Mouse (Mus musculus): ENCODE data around the gene Pde4c. TPM values are rescaled to one million over a fixed set of nuclear protein-coding genes. Genes with fewer than 3 reads are reported as not detected.
A peak's percentile ranks its signal among the peaks of the same experiment; 100 is the strongest.

Gene Pde4c
- polyA plus RNA-seq, 2 experiments: 0.38 TPM; not detected in 1

GRCm38 (mm10) chr8:70798281-70798680 lies 74.8 kb downstream of the Pde4c start:
- H3K4me3 ChIP-seq (replicated peaks; ENCODE audit: low read length): peak overlapping the region; percentile 54; the same call in 1 of the 2 replicates
- peak overlapping the region; percentile 93 for H3K4me2 ChIP-seq (replicated peaks; ENCODE audit: low read depth, low read length, severe bottlenecking)
- TF ChIP-seq POLR2A (IDR thresholded peaks at IDR 0.05; ENCODE audit: borderline replicate concordance, extremely low read depth, insufficient read depth, insufficient read length): no peak
- H3K9ac ChIP-seq (ENCODE audit: low read depth, low read length, severe bottlenecking): 0 out of 2 replicates have a peak overlapping the region, but pooled peaks have one; percentile 45
- H3K9me3 ChIP-seq (ENCODE audit: control insufficient read depth, low read length): no peaks in the 10 kb centered on the region
- H3K27ac ChIP-seq (replicated peaks; ENCODE audit: low read depth, low read length): no peak overlapping the region
- WGBS: 16% methylated on average over 15 of the region's 15 CpGs
- peaks cover 24% of the 10 kb centered on the region for H3K27me3 ChIP-seq (ENCODE audit: control insufficient read depth, insufficient read depth, low read length)
- DNase-seq (ENCODE audit: low spot score) (no peak), ATAC-seq (ENCODE audit: low FRiP score, low read depth) (no peak)
- no peaks in the 10 kb centered on the region for H3K36me3 ChIP-seq (ENCODE audit: control insufficient read depth, insufficient read depth, low read length)
- H3K4me1 ChIP-seq (ENCODE audit: control insufficient read depth, insufficient read depth, low read length): peaks cover 3% of the 10 kb centered on the region; the same call in 1 of the 2 replicates

GRCm38 (mm10) chr8:70800648-70801047 lies 77.1 kb downstream of the Pde4c start:
- 50% methylated on average over 10 of the region's 10 CpGs for WGBS
- Histone ChIP-seq H3K4me2 (replicated peaks; ENCODE audit: low read depth, low read length, severe bottlenecking) (no peak overlapping the region), H3K9ac (ENCODE audit: low read depth, low read length, severe bottlenecking) (no peak overlapping the region), H3K27ac (replicated peaks; ENCODE audit: low read depth, low read length) (no peak overlapping the region), H3K9me3 (ENCODE audit: control insufficient read depth, low read length) (no peaks in the 10 kb centered on the region), H3K27me3 (ENCODE audit: control insufficient read depth, insufficient read depth, low read length) (peaks cover 39% of the 10 kb centered on the region), H3K4me1 (ENCODE audit: control insufficient read depth, insufficient read depth, low read length) (peaks cover 12% of the 10 kb centered on the region), H3K4me3 (replicated peaks; ENCODE audit: low read length) (no peak overlapping the region), H3K36me3 (ENCODE audit: control insufficient read depth, insufficient read depth, low read length) (no peaks in the 10 kb centered on the region)
- no peak for TF ChIP-seq POLR2A (IDR thresholded peaks at IDR 0.05; ENCODE audit: borderline replicate concordance, extremely low read depth, insufficient read depth, insufficient read length)
- DNase-seq (ENCODE audit: low spot score) (no peak), ATAC-seq (ENCODE audit: low FRiP score, low read depth) (no peak)

Small RNAs within 50 kb of the gene (microRNA-seq; reads per million reads assigned to microRNA genes)
- not detected for gene Mir7240

Other genes starting within 250 kb of the Pde4c start
- gene Klhl26, start 246.8 kb upstream of the Pde4c start, polyA plus RNA-seq (2012; rRNA removed): 48.7 and 72.6 TPM in 2 replicates
- gene Klhl26, start 246.8 kb upstream of the Pde4c start, polyA plus RNA-seq (2014; fragmentation: Nextera tagmentation; extraction: Ambion mirVana): 24.2 and 28.6 TPM in 2 replicates
- 13.1 and 17.7 TPM in 2 replicates for gene Tmem59l, start 236.4 kb upstream of the Pde4c start, polyA plus RNA-seq (2012; rRNA removed)
- 15.7 and 17.5 TPM in 2 replicates for gene Tmem59l, start 236.4 kb upstream of the Pde4c start, polyA plus RNA-seq (2014; fragmentation: Nextera tagmentation; extraction: Ambion mirVana)
- gene Crlf1, start 230.6 kb upstream of the Pde4c start, polyA plus RNA-seq (2012; rRNA removed): 98.9 and 127 TPM in 2 replicates
- gene Crlf1, start 230.6 kb upstream of the Pde4c start, polyA plus RNA-seq (2014; fragmentation: Nextera tagmentation; extraction: Ambion mirVana): 91.5 and 103 TPM in 2 replicates
- 154 and 175 TPM in 2 replicates for gene Rex1bd, start 217.0 kb upstream of the Pde4c start, polyA plus RNA-seq (2012; rRNA removed)
- gene Rex1bd, start 217.0 kb upstream of the Pde4c start, polyA plus RNA-seq (2014; fragmentation: Nextera tagmentation; extraction: Ambion mirVana): 152 and 156 TPM in 2 replicates
- 1,215 and 1,844 TPM in 2 replicates for gene Uba52, start 212.9 kb upstream of the Pde4c start, polyA plus RNA-seq (2012; rRNA removed)
- gene Uba52, start 212.9 kb upstream of the Pde4c start, polyA plus RNA-seq (2014; fragmentation: Nextera tagmentation; extraction: Ambion mirVana): 1,031 and 1,113 TPM in 2 replicates
- 363 and 431 TPM in 2 replicates for gene Fkbp8, start 196.0 kb upstream of the Pde4c start, polyA plus RNA-seq (2012; rRNA removed)
- gene Fkbp8, start 196.0 kb upstream of the Pde4c start, polyA plus RNA-seq (2014; fragmentation: Nextera tagmentation; extraction: Ambion mirVana): 219 and 248 TPM in 2 replicates
- gene Kxd1, start 195.8 kb upstream of the Pde4c start, polyA plus RNA-seq (2012; rRNA removed): 52.5 and 61.0 TPM in 2 replicates
- gene Kxd1, start 195.8 kb upstream of the Pde4c start, polyA plus RNA-seq (2014; fragmentation: Nextera tagmentation; extraction: Ambion mirVana): 60.3 and 61.7 TPM in 2 replicates
- gene Ell, start 184.3 kb upstream of the Pde4c start, polyA plus RNA-seq (2012; rRNA removed): 30.3 and 35.3 TPM in 2 replicates
- 20.2 and 22.4 TPM in 2 replicates for gene Ell, start 184.3 kb upstream of the Pde4c start, polyA plus RNA-seq (2014; fragmentation: Nextera tagmentation; extraction: Ambion mirVana)
- 213 and 279 TPM in 2 replicates for gene Isyna1, start 129.3 kb upstream of the Pde4c start, polyA plus RNA-seq (2012; rRNA removed)
- gene Isyna1, start 129.3 kb upstream of the Pde4c start, polyA plus RNA-seq (2014; fragmentation: Nextera tagmentation; extraction: Ambion mirVana): 94.4 and 103 TPM in 2 replicates
- gene Ssbp4, start 114.8 kb upstream of the Pde4c start, polyA plus RNA-seq (2012; rRNA removed): 163 and 236 TPM in 2 replicates
- gene Ssbp4, start 114.8 kb upstream of the Pde4c start, polyA plus RNA-seq (2014; fragmentation: Nextera tagmentation; extraction: Ambion mirVana): 151 and 171 TPM in 2 replicates
- gene Lrrc25, start 107.6 kb upstream of the Pde4c start, polyA plus RNA-seq (2012; rRNA removed): 3.5 and 4.5 TPM in 2 replicates
- gene Lrrc25, start 107.6 kb upstream of the Pde4c start, polyA plus RNA-seq (2014; fragmentation: Nextera tagmentation; extraction: Ambion mirVana): 2.5 and 3.2 TPM in 2 replicates
- 0.15 and 0.47 TPM in 2 replicates for gene Gdf15, start 91.3 kb upstream of the Pde4c start, polyA plus RNA-seq (2012; rRNA removed)
- gene Gdf15, start 91.3 kb upstream of the Pde4c start, polyA plus RNA-seq (2014; fragmentation: Nextera tagmentation; extraction: Ambion mirVana): 0.18 TPM in 1 of 2 replicates, not detected in the other
- gene Pgpep1, start 63.3 kb upstream of the Pde4c start, polyA plus RNA-seq (2012; rRNA removed): 47.6 and 59.8 TPM in 2 replicates
- 64.1 and 68.7 TPM in 2 replicates for gene Pgpep1, start 63.3 kb upstream of the Pde4c start, polyA plus RNA-seq (2014; fragmentation: Nextera tagmentation; extraction: Ambion mirVana)
- 172 and 182 TPM in 2 replicates for gene Lsm4, start 50.5 kb upstream of the Pde4c start, polyA plus RNA-seq (2012; rRNA removed)
- 247 and 256 TPM in 2 replicates for gene Lsm4, start 50.5 kb upstream of the Pde4c start, polyA plus RNA-seq (2014; fragmentation: Nextera tagmentation; extraction: Ambion mirVana)
- gene Jund, start 24.8 kb upstream of the Pde4c start, polyA plus RNA-seq (2012; rRNA removed): 218 and 287 TPM in 2 replicates
- gene Jund, start 24.8 kb upstream of the Pde4c start, polyA plus RNA-seq (2014; fragmentation: Nextera tagmentation; extraction: Ambion mirVana): 115 and 119 TPM in 2 replicates
- 0.04 and 0.08 TPM in 2 replicates for gene Iqcn, start 20.3 kb upstream of the Pde4c start, polyA plus RNA-seq (2012; rRNA removed)
- gene Iqcn, start 20.3 kb upstream of the Pde4c start, polyA plus RNA-seq (2014; fragmentation: Nextera tagmentation; extraction: Ambion mirVana): 0.10 TPM in 1 of 2 replicates, not detected in the other
- gene Gm3336, start 5.2 kb upstream of the Pde4c start, polyA plus RNA-seq (2012; rRNA removed): not detected in 2 replicates
- not detected in 2 replicates for gene Gm3336, start 5.2 kb upstream of the Pde4c start, polyA plus RNA-seq (2014; fragmentation: Nextera tagmentation; extraction: Ambion mirVana)
- 27.2 and 36.6 TPM in 2 replicates for gene Rab3a, start 31.0 kb downstream of the Pde4c start, polyA plus RNA-seq (2012; rRNA removed)
- gene Rab3a, start 31.0 kb downstream of the Pde4c start, polyA plus RNA-seq (2014; fragmentation: Nextera tagmentation; extraction: Ambion mirVana): 19.8 and 20.1 TPM in 2 replicates
- gene Mpv17l2, start 37.2 kb downstream of the Pde4c start, polyA plus RNA-seq (2012; rRNA removed): 27.7 and 41.6 TPM in 2 replicates
- gene Mpv17l2, start 37.2 kb downstream of the Pde4c start, polyA plus RNA-seq (2014; fragmentation: Nextera tagmentation; extraction: Ambion mirVana): 36.0 and 40.3 TPM in 2 replicates
- 111 and 137 TPM in 2 replicates for gene Pik3r2, start 53.0 kb downstream of the Pde4c start, polyA plus RNA-seq (2012; rRNA removed)
- 73.5 and 74.7 TPM in 2 replicates for gene Pik3r2, start 53.0 kb downstream of the Pde4c start, polyA plus RNA-seq (2014; fragmentation: Nextera tagmentation; extraction: Ambion mirVana)
- 37.2 and 57.8 TPM in 2 replicates for gene Mast3, start 81.3 kb downstream of the Pde4c start, polyA plus RNA-seq (2012; rRNA removed)
- 14.4 and 16.2 TPM in 2 replicates for gene Mast3, start 81.3 kb downstream of the Pde4c start, polyA plus RNA-seq (2014; fragmentation: Nextera tagmentation; extraction: Ambion mirVana)
- 0.04 and 0.13 TPM in 2 replicates for gene Il12rb1, start 84.7 kb downstream of the Pde4c start, polyA plus RNA-seq (2012; rRNA removed)
- 0.21 TPM in 1 of 2 replicates, not detected in the other for gene Il12rb1, start 84.7 kb downstream of the Pde4c start, polyA plus RNA-seq (2014; fragmentation: Nextera tagmentation; extraction: Ambion mirVana)
- 21.5 and 36.9 TPM in 2 replicates for gene Arrdc2, start 116.0 kb downstream of the Pde4c start, polyA plus RNA-seq (2012; rRNA removed)
- gene Arrdc2, start 116.0 kb downstream of the Pde4c start, polyA plus RNA-seq (2014; fragmentation: Nextera tagmentation; extraction: Ambion mirVana): 6.1 and 8.6 TPM in 2 replicates
- 9.1 and 11.2 TPM in 2 replicates for gene Kcnn1, start 139.5 kb downstream of the Pde4c start, polyA plus RNA-seq (2012; rRNA removed)
- gene Kcnn1, start 139.5 kb downstream of the Pde4c start, polyA plus RNA-seq (2014; fragmentation: Nextera tagmentation; extraction: Ambion mirVana): 2.5 and 3.0 TPM in 2 replicates
- 49.2 and 58.9 TPM in 2 replicates for gene Ccdc124, start 150.2 kb downstream of the Pde4c start, polyA plus RNA-seq (2012; rRNA removed)
- gene Ccdc124, start 150.2 kb downstream of the Pde4c start, polyA plus RNA-seq (2014; fragmentation: Nextera tagmentation; extraction: Ambion mirVana): 96.2 and 97.2 TPM in 2 replicates
- 1.4 and 1.9 TPM in 2 replicates for gene Slc5a5, start 169.0 kb downstream of the Pde4c start, polyA plus RNA-seq (2012; rRNA removed)
- gene Slc5a5, start 169.0 kb downstream of the Pde4c start, polyA plus RNA-seq (2014; fragmentation: Nextera tagmentation; extraction: Ambion mirVana): 0.19 and 0.83 TPM in 2 replicates
- 5,343 and 6,042 TPM in 2 replicates for gene Rpl18a, start 173.7 kb downstream of the Pde4c start, polyA plus RNA-seq (2012; rRNA removed)
- 5,732 and 5,809 TPM in 2 replicates for gene Rpl18a, start 173.7 kb downstream of the Pde4c start, polyA plus RNA-seq (2014; fragmentation: Nextera tagmentation; extraction: Ambion mirVana)
- gene Map1s, start 182.2 kb downstream of the Pde4c start, polyA plus RNA-seq (2012; rRNA removed): 63.7 and 96.8 TPM in 2 replicates
- gene Map1s, start 182.2 kb downstream of the Pde4c start, polyA plus RNA-seq (2014; fragmentation: Nextera tagmentation; extraction: Ambion mirVana): 45.6 and 47.6 TPM in 2 replicates

Measured in limb, embryonic 14.5 days (tissue).